Mouse (Mus musculus) liver, embryonic 12.5 days (tissue): ENCODE measurements around the gene Gm3448. TPM values are rescaled to one million over a fixed set of nuclear protein-coding genes. Genes with fewer than 3 reads are reported as not detected.
"Not testable (repeated sequence)": the region's sequence is repeated elsewhere in the genome, so short reads cannot be mapped to it uniquely, and the experiment has no call there.

Experiments
- ATAC-seq: fragments of 200-750 bp; cut with Nextera tagmentation; 2 replicates; pipeline ENCODE4 v1.8.0; 2017; ENCODE audit warnings: moderate number of reproducible peaks, mild to moderate bottlenecking, moderate library complexity
- H3K27ac ChIP-seq: fragments of 300-500 bp; sonication (generic); 2 replicates; pipeline ENCODE4 v1.5.1; 2016; ENCODE audit warnings: mild to moderate bottlenecking
- H3K27me3 ChIP-seq: fragments of 300-500 bp; sonication (generic); replicated peaks from 2 replicates; pipeline ENCODE4 v1.6.1; 2016; ENCODE audit warnings: mild to moderate bottlenecking, moderate library complexity
- H3K36me3 ChIP-seq: fragments of 300-500 bp; sonication (generic); 2 replicates; pipeline ENCODE4 v1.6.1; 2016; ENCODE audit warnings: mild to moderate bottlenecking, moderate library complexity
- H3K4me1 ChIP-seq: fragments of 300-500 bp; sonication (generic); 2 replicates; pipeline ENCODE4 v1.6.1; 2016
- H3K4me2 ChIP-seq: fragments of 300-500 bp; sonication (generic); 2 replicates; pipeline ENCODE4 v1.6.1; 2016; ENCODE audit warnings: mild to moderate bottlenecking, moderate library complexity
- H3K4me3 ChIP-seq: fragments of 300-500 bp; sonication (generic); 2 replicates; pipeline ENCODE4 v1.5.1; 2016; ENCODE audit warnings: mild to moderate bottlenecking, moderate library complexity
- H3K9ac ChIP-seq: fragments of 300-500 bp; sonication (generic); 2 replicates; pipeline ENCODE4 v1.6.1; 2016; ENCODE audit warnings: mild to moderate bottlenecking, moderate library complexity
- H3K9me3 ChIP-seq: fragments of 300-500 bp; sonication (generic); replicated peaks from 2 replicates; pipeline ENCODE4 v1.6.1; 2016; ENCODE audit warnings: mild to moderate bottlenecking, moderate library complexity
- WGBS: fragments of 180-500 bp; shearing (Covaris S2); methylation state at CpG from one replicate; pipeline ENCODE4 v1.1.7; 2016; ENCODE audit not compliant: insufficient replicate concordance; 5-methylcytosine and 5-hydroxymethylcytosine counted together
- polyA plus RNA-seq: library from polyadenylated mRNA; unstranded; fragments of >200 nt; fragmentation: Nextera tagmentation; extraction: Ambion mirVana; gene quantifications from 2 replicates; pipeline ENCODE4 v1.2.1, GENCODE M21; 2016

Gene Gm3448
- 4.1 and 5.0 TPM in 2 replicates for polyA plus RNA-seq

GRCm38 (mm10) chr17:15041175-15041729 lies at the start of gene Gm3448, which contains the start of the genes Ermard and Tcte3:
TSS of gene Gm3448 (minus strand) at chr17:15041537.
TSS of gene Ermard (plus strand) at chr17:15041208.
TSS of gene Tcte3 (minus strand) at chr17:15041488.
- H3K27ac ChIP-seq, H3K9me3 ChIP-seq, H3K4me3 ChIP-seq, H3K4me2 ChIP-seq, H3K4me1 ChIP-seq, H3K36me3 ChIP-seq, H3K27me3 ChIP-seq, H3K9ac ChIP-seq: not testable (repeated sequence)
- peak; percentile 95 for ATAC-seq
- 0% methylated on average over 17 of the region's 56 CpGs for WGBS

GRCm38 (mm10) chr17:15088591-15089001 lies 47.3 kb upstream of the Gm3448 start:
- ATAC-seq = no peak
- H3K4me1 ChIP-seq = peaks cover 43% of the 10 kb centered on the region
- no peak overlapping the region for H3K4me2 ChIP-seq
- H3K27ac ChIP-seq = no peak overlapping the region
- no peak overlapping the region for H3K4me3 ChIP-seq
- H3K27me3 ChIP-seq = peaks cover 22% of the 10 kb centered on the region; the same call in 1 of the 2 replicates
- H3K9me3 ChIP-seq = no peaks in the 10 kb centered on the region
- H3K9ac ChIP-seq = no peak overlapping the region
- H3K36me3 ChIP-seq = no peaks in the 10 kb centered on the region
- WGBS = 40% methylated on average over 8 of the region's 8 CpGs

DNA sequence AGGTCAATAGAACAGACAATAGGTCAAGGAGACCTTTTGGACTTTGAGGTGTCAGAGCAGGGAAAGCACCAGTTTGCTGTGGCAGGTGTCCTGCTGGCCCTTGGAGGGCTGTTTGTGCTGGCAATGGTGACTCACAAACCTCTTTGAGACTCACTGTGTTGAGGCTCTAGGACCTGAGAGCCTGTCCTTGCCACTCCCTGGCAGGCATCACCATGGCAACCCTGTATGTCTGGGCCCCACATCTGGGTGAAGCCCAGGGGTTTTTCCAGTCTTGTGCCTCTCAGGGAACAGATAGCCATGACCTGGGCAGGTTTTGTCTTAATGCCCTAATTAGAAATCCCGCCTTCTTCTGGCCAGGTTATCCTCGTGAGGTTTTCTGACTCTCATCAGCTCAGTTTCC lies 46.8 kb upstream of the Gm3448 start:
- Histone ChIP-seq H3K4me3 (no peak overlapping the region), H3K4me1 (peaks cover 47% of the 10 kb centered on the region), H3K9me3 (no peaks in the 10 kb centered on the region), H3K9ac (no peak overlapping the region), H3K4me2 (no peak overlapping the region), H3K27me3 (peaks cover 19% of the 10 kb centered on the region; the same call in 1 of the 2 replicates), H3K27ac (no peak overlapping the region), H3K36me3 (no peaks in the 10 kb centered on the region)
- no peak for ATAC-seq
- 37% methylated on average over 2 of the region's 2 CpGs for WGBS

DNA sequence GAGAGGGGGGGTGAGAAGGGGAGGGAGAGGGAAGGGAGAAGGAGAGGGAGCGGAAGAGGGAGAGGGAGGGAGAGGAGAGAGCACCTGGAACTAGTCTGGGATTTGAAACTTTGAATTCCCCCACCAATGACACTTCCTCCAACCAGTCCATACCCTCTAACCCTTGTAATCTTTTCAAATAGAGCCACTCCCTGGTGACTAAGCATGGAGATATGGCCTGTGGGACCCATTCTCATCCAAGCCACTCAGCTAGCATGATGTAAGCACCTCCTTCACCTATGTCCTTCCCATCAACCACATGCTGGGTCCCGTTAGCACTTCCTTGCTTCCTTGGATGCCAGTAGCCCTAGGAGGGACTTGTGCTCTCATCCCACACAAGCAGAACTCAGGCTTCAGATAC lies 43.7 kb upstream of the Gm3448 start:
- Histone ChIP-seq H3K4me3 (no peak overlapping the region), H3K9ac (0 out of 2 replicates have a peak overlapping the region, but pooled peaks have one; percentile 14), H3K4me2 (peak overlapping the region; percentile 63), H3K4me1 (peaks cover 51% of the 10 kb centered on the region), H3K27ac (peak overlapping the region; percentile 82), H3K9me3 (no peaks in the 10 kb centered on the region), H3K27me3 (peaks cover 31% of the 10 kb centered on the region), H3K36me3 (no peaks in the 10 kb centered on the region)
- peak; percentile 70 for ATAC-seq
- WGBS = 72% methylated on average over 2 of the region's 2 CpGs

GRCm38 (mm10) chr17:15084226-15084848 lies 43.0 kb upstream of the Gm3448 start:
- H3K4me2 ChIP-seq = peak overlapping the region; percentile 63
- peak overlapping the region; percentile 82 for H3K27ac ChIP-seq
- H3K4me3 ChIP-seq = peak overlapping the region; percentile 15; the same call in 1 of the 2 replicates
- H3K36me3 ChIP-seq = no peaks in the 10 kb centered on the region
- peaks cover 28% of the 10 kb centered on the region for H3K27me3 ChIP-seq
- 27% methylated on average over 13 of the region's 13 CpGs for WGBS
- ATAC-seq = peak; percentile 94
- peak overlapping the region; percentile 32; the same call in 1 of the 2 replicates for H3K9ac ChIP-seq
- no peaks in the 10 kb centered on the region for H3K9me3 ChIP-seq
- peaks cover 51% of the 10 kb centered on the region for H3K4me1 ChIP-seq

DNA sequence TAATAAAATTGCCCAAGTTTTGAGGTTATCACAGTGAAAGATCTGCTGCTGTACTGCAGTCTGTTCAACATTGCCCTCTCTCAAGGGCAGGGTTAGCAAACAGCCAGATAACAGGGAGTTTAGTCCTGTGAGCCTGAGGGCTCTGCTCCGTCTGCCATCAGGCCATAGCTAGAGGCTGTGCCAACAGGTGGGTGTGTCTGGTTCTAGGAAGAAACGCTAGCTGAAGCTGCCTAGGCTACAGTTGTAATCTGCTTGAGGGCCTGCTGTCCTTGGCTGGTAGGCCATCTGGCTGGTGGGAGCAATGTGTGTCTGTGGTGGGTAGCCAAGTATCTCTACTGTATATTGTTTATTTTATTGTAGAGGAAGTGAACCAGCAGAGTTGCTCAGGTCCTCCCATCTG lies 36.2 kb upstream of the Gm3448 start:
- ATAC-seq = peak; percentile 76
- H3K4me1 ChIP-seq = peaks cover 25% of the 10 kb centered on the region
- no peaks in the 10 kb centered on the region for H3K9me3 ChIP-seq
- H3K27me3 ChIP-seq = peaks cover 19% of the 10 kb centered on the region
- 26% methylated on average over 2 of the region's 2 CpGs for WGBS
- no peaks in the 10 kb centered on the region for H3K36me3 ChIP-seq
- H3K9ac ChIP-seq = no peak overlapping the region
- H3K4me2 ChIP-seq = no peak overlapping the region
- H3K4me3 ChIP-seq = no peak overlapping the region
- no peak overlapping the region for H3K27ac ChIP-seq

GRCm38 (mm10) chr17:15075033-15075432 lies 33.7 kb upstream of the Gm3448 start:
- H3K4me2 ChIP-seq = no peak overlapping the region
- peaks cover 25% of the 10 kb centered on the region for H3K4me1 ChIP-seq
- no peak overlapping the region for H3K4me3 ChIP-seq
- H3K27me3 ChIP-seq = peaks cover 10% of the 10 kb centered on the region
- WGBS = 69% methylated on average over 8 of the region's 8 CpGs
- no peak overlapping the region for H3K27ac ChIP-seq
- no peak for ATAC-seq
- no peaks in the 10 kb centered on the region for H3K36me3 ChIP-seq
- no peak overlapping the region; the same call in 1 of the 2 replicates for H3K9ac ChIP-seq
- no peaks in the 10 kb centered on the region for H3K9me3 ChIP-seq

- no peak overlapping the region for H3K4me2 ChIP-seq
- peaks cover 9% of the 10 kb centered on the region; the same call in 1 of the 2 replicates for H3K27me3 ChIP-seq
- no peaks in the 10 kb centered on the region for H3K36me3 ChIP-seq
- ATAC-seq = no peak
- 68% methylated on average over 2 of the region's 2 CpGs for WGBS
- H3K9me3 ChIP-seq = no peaks in the 10 kb centered on the region
- H3K27ac ChIP-seq = no peak overlapping the region
- H3K9ac ChIP-seq = no peak overlapping the region
- H3K4me1 ChIP-seq = peaks cover 26% of the 10 kb centered on the region
- no peak overlapping the region for H3K4me3 ChIP-seq
These were observed 30.9 kb upstream of the Gm3448 start for GRCm38 (mm10) chr17:15072211-15072610.

- Histone ChIP-seq H3K36me3 (no peaks in the 10 kb centered on the region), H3K27me3 (no peaks in the 10 kb centered on the region), H3K27ac (no peak overlapping the region), H3K4me1 (peaks cover 12% of the 10 kb centered on the region; the same call in 1 of the 2 replicates), H3K4me2 (no peak overlapping the region), H3K9ac (no peak overlapping the region), H3K9me3 (no peaks in the 10 kb centered on the region), H3K4me3 (no peak overlapping the region)
- ATAC-seq = no peak
- WGBS = 32% methylated on average over 2 of the region's 2 CpGs
These were observed 27.8 kb upstream of the Gm3448 start for GRCm38 (mm10) chr17:15069124-15069523.

- H3K4me3 ChIP-seq = no peak overlapping the region
- H3K27me3 ChIP-seq = no peaks in the 10 kb centered on the region
- peaks cover 12% of the 10 kb centered on the region; the same call in 1 of the 2 replicates for H3K4me1 ChIP-seq
- H3K9ac ChIP-seq = no peak overlapping the region
- 34% methylated on average over 8 of the region's 8 CpGs for WGBS
- peaks cover 3% of the 10 kb centered on the region for H3K36me3 ChIP-seq
- H3K27ac ChIP-seq = no peak overlapping the region
- H3K9me3 ChIP-seq = no peaks in the 10 kb centered on the region
- ATAC-seq = peak; percentile 36; the same call in 1 of the 2 replicates
- H3K4me2 ChIP-seq = no peak overlapping the region
These were observed 26.9 kb upstream of the Gm3448 start for GRCm38 (mm10) chr17:15068040-15068792.

GRCm38 (mm10) chr17:15066911-15067310 lies 25.6 kb upstream of the Gm3448 start:
- ATAC-seq = no peak
- 67% methylated on average over 1 of the region's 1 CpGs for WGBS
- H3K4me2 ChIP-seq = no peak overlapping the region

GRCm38 (mm10) chr17:15066066-15066465 lies 24.7 kb upstream of the Gm3448 start:
- Histone ChIP-seq H3K4me1 (peaks cover 12% of the 10 kb centered on the region; the same call in 1 of the 2 replicates), H3K4me2 (no peak overlapping the region), H3K9ac (no peak overlapping the region), H3K9me3 (no peaks in the 10 kb centered on the region), H3K27me3 (no peaks in the 10 kb centered on the region), H3K36me3 (peaks cover 24% of the 10 kb centered on the region), H3K27ac (no peak overlapping the region), H3K4me3 (no peak overlapping the region)
- WGBS = 53% methylated on average over 6 of the region's 6 CpGs
- ATAC-seq = no peak

More at GRCm38 (mm10) chr17:15066911-15067310, 25.6 kb upstream of the Gm3448 start:
- no peaks in the 10 kb centered on the region for H3K27me3 ChIP-seq
- no peak overlapping the region for H3K4me3 ChIP-seq
- no peak overlapping the region for H3K27ac ChIP-seq
- H3K4me1 ChIP-seq = peaks cover 12% of the 10 kb centered on the region; the same call in 1 of the 2 replicates
- H3K36me3 ChIP-seq = peaks cover 16% of the 10 kb centered on the region
- no peak overlapping the region for H3K9ac ChIP-seq
- H3K9me3 ChIP-seq = no peaks in the 10 kb centered on the region
